Mouse (Mus musculus) CH12.LX (cell line): ENCODE measurements around the gene Prdx2. TPM values are rescaled to one million over a fixed set of nuclear protein-coding genes. Genes with fewer than 3 reads are reported as not detected.

Experiments
- DNase-seq: peaks from one replicate; pipeline ENCODE4 v3.0.0-alpha.2; 2013; ENCODE audit errors: extremely low read depth
- H3K27ac ChIP-seq: 2 replicates; pipeline ENCODE4 v1.5.1; 2012; ENCODE audit warnings: low read depth, mild to moderate bottlenecking, control low read depth, moderate library complexity; ENCODE audit not compliant: insufficient read depth
- H3K27me3 ChIP-seq: replicated peaks from 2 replicates; pipeline ENCODE3; 2012; ENCODE audit warnings: inconsistent platforms
- H3K36me3 ChIP-seq, 2 experiments: replicated peaks in 1 of 2; 2 replicates each; pipeline versions ENCODE3 to v1.6.1; 2012; ENCODE audit warnings: inconsistent platforms in 1 of 2, low read length in 1 of 2, mild to moderate bottlenecking in 1 of 2, mixed read lengths in 1 of 2, moderate library complexity in 1 of 2; ENCODE audit not compliant: control insufficient read depth in 1 of 2, insufficient read depth in 1 of 2
- H3K4me1 ChIP-seq, 2 experiments: 2 replicates each; pipeline ENCODE4 v1.6.1; 2012; ENCODE audit warnings: inconsistent platforms in 1 of 2, moderate library complexity in 1 of 2; ENCODE audit not compliant: insufficient read depth in 2 of 2, control insufficient read depth in 1 of 2
- H3K4me2 ChIP-seq: 2 replicates; pipeline ENCODE4 v1.6.1; 2012; ENCODE audit warnings: low read depth, mild to moderate bottlenecking, control low read depth; ENCODE audit not compliant: poor library complexity, insufficient read depth, severe bottlenecking
- H3K4me3 ChIP-seq, 3 experiments: fragments of 150-350 bp in 1 of 3; sonication (generic) in 1 of 3; replicated peaks in 1 of 3; 2 replicates each; pipeline versions ENCODE3 to v1.5.1; 2011 to 2012; ENCODE audit warnings: low read depth in 2 of 3, low read length in 2 of 3, mild to moderate bottlenecking in 2 of 3, moderate library complexity in 2 of 3, control low read depth in 1 of 3, improper control_type of control experiment in 1 of 3, inconsistent platforms in 1 of 3, mixed read lengths in 1 of 3; ENCODE audit not compliant: poor library complexity in 1 of 3
- H3K79me2 ChIP-seq: replicated peaks from 2 replicates; pipeline ENCODE4 v1.6.1; 2012; ENCODE audit warnings: mild to moderate bottlenecking, moderate library complexity; ENCODE audit not compliant: control insufficient read depth, poor library complexity, insufficient read depth, severe bottlenecking; ENCODE audit errors: extremely low read depth
- H3K9ac ChIP-seq: 2 replicates; pipeline ENCODE4 v1.6.1; 2012; ENCODE audit warnings: low read depth, mild to moderate bottlenecking, control low read depth, moderate library complexity; ENCODE audit not compliant: insufficient read depth
- H3K9me3 ChIP-seq: replicated peaks from 2 replicates; pipeline ENCODE3; 2012; ENCODE audit warnings: low read length, inconsistent platforms, mixed read lengths
- CHD2 ChIP-seq: IDR thresholded peaks from 2 replicates; pipeline ENCODE4 v1.6.1; 2011; ENCODE audit warnings: low read length, improper control_type of control experiment
- CTCF ChIP-seq, 2 experiments: IDR thresholded peaks in 1 of 2; conservative IDR thresholded peaks in 1 of 2; 2 replicates each; pipeline ENCODE4 v1.5.1; 2011 to 2012; ENCODE audit warnings: low read depth in 2 of 2, low read length in 2 of 2, improper control_type of control experiment in 1 of 2, inconsistent platforms in 1 of 2, mild to moderate bottlenecking in 1 of 2, moderate library complexity in 1 of 2
- E2F4 ChIP-seq: IDR thresholded peaks from 2 replicates; pipeline ENCODE4 v1.6.1; 2011; ENCODE audit warnings: low read depth, low read length, improper control_type of control experiment; ENCODE audit not compliant: insufficient replicate concordance
- ELF1 ChIP-seq: IDR thresholded peaks from 2 replicates; pipeline ENCODE4 v1.6.1; 2014; ENCODE audit warnings: low read depth, mild to moderate bottlenecking, inconsistent platforms, low read length, improper control_type of control experiment
- ETS1 ChIP-seq: conservative IDR thresholded peaks from 2 replicates; pipeline ENCODE4 v1.6.1; 2012; ENCODE audit warnings: low read depth, mild to moderate bottlenecking, inconsistent platforms, low read length, improper control_type of control experiment, moderate library complexity
- GABPA ChIP-seq: IDR thresholded peaks from 2 replicates; pipeline ENCODE4 v1.6.1; 2012; ENCODE audit warnings: low read depth, low read length, improper control_type of control experiment, inconsistent platforms; ENCODE audit not compliant: insufficient replicate concordance
- HCFC1 ChIP-seq: IDR thresholded peaks from 2 replicates; pipeline ENCODE4 v1.6.1; 2012; ENCODE audit warnings: low read depth, mild to moderate bottlenecking, inconsistent platforms, low read length, improper control_type of control experiment
- IRF4 ChIP-seq: IDR thresholded peaks from 2 replicates; pipeline ENCODE4 v1.6.1; 2014; ENCODE audit warnings: low read depth, mild to moderate bottlenecking, inconsistent platforms, low read length, improper control_type of control experiment
- JUND ChIP-seq: conservative IDR thresholded peaks from 2 replicates; pipeline ENCODE4 v1.6.1; 2011; ENCODE audit warnings: low read depth, low read length, improper control_type of control experiment
- MAX ChIP-seq: IDR thresholded peaks from 2 replicates; pipeline ENCODE4 v1.6.1; 2011; ENCODE audit warnings: low read length, improper control_type of control experiment
- MXI1 ChIP-seq: IDR thresholded peaks from 2 replicates; pipeline ENCODE4 v1.6.1; 2011; ENCODE audit warnings: mild to moderate bottlenecking, low read depth, low read length, improper control_type of control experiment
- RAD21 ChIP-seq: IDR thresholded peaks from 2 replicates; pipeline ENCODE4 v1.6.1; 2011; ENCODE audit warnings: low read depth, mild to moderate bottlenecking, low read length, improper control_type of control experiment, moderate library complexity
- SMC3 ChIP-seq: IDR thresholded peaks from 2 replicates; pipeline ENCODE4 v1.6.1; 2011; ENCODE audit warnings: low read depth, low read length, improper control_type of control experiment
- TBP ChIP-seq: conservative IDR thresholded peaks from 2 replicates; pipeline ENCODE4 v1.6.1; 2011; ENCODE audit warnings: low read depth, low read length, improper control_type of control experiment
- TCF12 ChIP-seq: IDR thresholded peaks from 2 replicates; pipeline ENCODE4 v1.6.1; 2014; ENCODE audit warnings: low read depth, mild to moderate bottlenecking, inconsistent platforms, low read length, improper control_type of control experiment
- USF2 ChIP-seq: conservative IDR thresholded peaks from 2 replicates; pipeline ENCODE4 v1.6.1; 2011; ENCODE audit warnings: low read depth, low read length, improper control_type of control experiment
- ZC3H11A ChIP-seq: IDR thresholded peaks from 2 replicates; pipeline ENCODE4 v1.6.1; 2012; ENCODE audit warnings: low read depth, mild to moderate bottlenecking, inconsistent platforms, low read length, improper control_type of control experiment
- ZKSCAN1 ChIP-seq: IDR thresholded peaks from 2 replicates; pipeline ENCODE4 v1.6.1; 2012; ENCODE audit warnings: low read depth, inconsistent platforms, low read length, improper control_type of control experiment, borderline replicate concordance
- ZNF384 ChIP-seq: IDR thresholded peaks from 2 replicates; pipeline ENCODE4 v1.6.1; 2012; ENCODE audit warnings: low read depth, low read length, improper control_type of control experiment, inconsistent platforms
- dilution Hi-C: fragments of 300-500 bp; cut with MboI; formaldehyde crosslinking; loops from 2 replicates; pipeline ENCODE4 v1.14.3; 2020; ENCODE audit warnings: low sequenced_read_pairs; ENCODE audit not compliant: extremely low pct_unique_long_range_greater_than_20kb, extremely low pct_ligation_motif_present
- in situ Hi-C: fragments of 300-500 bp; cut with MboI; formaldehyde crosslinking; loops from 3 replicates; pipeline ENCODE4 v1.14.3; 2019; ENCODE audit warnings: low sequenced_read_pairs, low pct_ligation_motif_present, low pct_unique_long_range_greater_than_20kb, mixed read lengths
- polyA plus RNA-seq: library from polyadenylated mRNA; unstranded; fragments of >175 nt; gene quantifications from 2 replicates; pipeline ENCODE4 v1.2.1, GENCODE M21; 2012; ENCODE audit warnings: low read depth; ENCODE audit not compliant: insufficient read length
- total RNA-seq, 2 experiments: library from RNA; depleted of rRNA; stranded (reverse); fragments of 300-350 nt in 1 of 2; fragments of >200 nt in 1 of 2; gene quantifications; 2 replicates each; pipeline ENCODE4 v1.2.3; 2012 to 2014

Prdx2 gene
- total and polyA plus RNA-seq, 3 experiments = 158 to 232 (median 218) TPM

DNA sequence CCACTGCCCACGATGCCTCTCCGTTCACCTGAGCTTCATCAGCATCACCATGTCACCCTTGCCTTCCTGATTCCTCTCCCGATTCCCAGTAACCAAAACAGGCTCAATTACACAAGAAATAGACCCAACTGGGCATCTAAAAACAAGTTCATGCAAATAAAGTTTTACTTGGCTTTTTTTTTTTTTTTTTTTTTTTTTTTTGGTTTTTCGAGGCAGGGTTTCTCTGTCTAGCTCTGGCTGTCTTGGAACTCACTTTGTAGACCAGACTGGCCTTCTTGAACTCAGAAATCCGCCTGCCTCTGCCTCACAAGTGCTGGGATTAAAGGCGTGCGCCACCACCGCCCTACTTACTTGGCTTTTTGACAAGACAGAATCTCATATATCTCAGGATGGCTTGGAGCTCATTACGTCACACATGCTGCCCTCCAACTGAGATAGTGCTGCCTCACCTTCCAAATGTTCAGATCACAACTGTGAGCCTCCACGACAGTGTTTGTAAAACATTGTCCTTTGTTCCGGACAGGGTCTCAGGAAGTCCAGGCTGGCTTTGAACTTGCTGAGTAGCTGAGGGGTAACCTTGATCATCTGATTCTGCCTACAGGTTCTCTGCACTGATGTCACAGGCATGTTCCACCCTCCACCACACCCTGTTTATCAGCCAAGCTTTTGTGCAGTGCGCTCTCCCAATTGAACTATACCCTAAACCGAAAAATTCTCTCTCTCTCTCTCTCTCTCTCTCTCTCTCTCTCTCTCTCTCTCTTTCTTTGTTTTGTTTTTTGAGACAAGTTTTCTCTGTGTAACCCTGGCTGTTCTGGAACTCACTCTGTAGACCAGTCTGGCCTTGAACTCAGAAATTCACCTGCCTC lies 31.5 kb upstream of the Prdx2 start:
- H3K4me2 ChIP-seq = peak overlapping the region; percentile 90
- no peak overlapping the region for H3K9ac ChIP-seq
- no peaks in the 10 kb centered on the region for H3K79me2 ChIP-seq
- peaks cover 78% of the 10 kb centered on the region for H3K27me3 ChIP-seq
- H3K4me3 ChIP-seq = no peak overlapping the region
- H3K4me1 ChIP-seq = peaks cover 21 to 22% of the 10 kb centered on the region in 2 experiments
- no peaks in the 10 kb centered on the region for H3K36me3 ChIP-seq
- TF ChIP-seq MAX = no peak
- peak; percentile 75 for TF ChIP-seq ZNF384
- no peak for TF ChIP-seq JUND
- TF ChIP-seq, all 38 proteins: peak for 1
- no peak for DNase-seq
- Histone ChIP-seq H3K27ac (no peak overlapping the region), H3K9me3 (no peaks in the 10 kb centered on the region)
- in situ Hi-C loops (no loop called here), dilution Hi-C loops (no loop called here)

DNA sequence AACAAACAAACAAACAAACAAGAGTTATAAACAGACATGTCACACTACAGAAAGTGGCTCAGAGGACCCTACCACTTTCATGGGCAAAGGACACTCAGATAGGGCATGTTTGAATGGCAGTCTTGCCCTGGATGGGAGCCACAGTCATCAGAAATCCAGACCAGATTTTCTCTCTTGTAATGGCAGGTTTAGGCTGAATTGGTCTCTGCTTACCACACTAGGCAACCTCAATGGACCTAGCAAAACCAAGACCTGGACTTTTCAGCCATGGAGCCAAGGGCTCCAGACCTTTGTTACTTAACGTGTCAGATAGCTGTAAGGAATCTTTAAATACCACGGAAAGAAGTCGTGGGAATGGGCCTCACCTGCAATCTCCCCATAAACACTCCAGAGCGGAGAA lies 25.7 kb upstream of the Prdx2 start:
- no peak for TF ChIP-seq USF2
- no peak for TF ChIP-seq HCFC1
- no peak for TF ChIP-seq RAD21
- no peak for TF ChIP-seq ZKSCAN1
- TF ChIP-seq SMC3 = no peak
- no peak for TF ChIP-seq E2F4
- TF ChIP-seq CHD2 = no peak
- TF ChIP-seq ELF1 = no peak
- no peak for TF ChIP-seq MXI1
- no peak for TF ChIP-seq TCF12
- no peak for TF ChIP-seq TBP
- no peak for TF ChIP-seq ETS1
- TF ChIP-seq CTCF (conservative IDR thresholded peaks at IDR 0.05 in 1 of 2, IDR thresholded peaks at IDR 0.05 in 1 of 2; ENCODE audit: low read depth in 2 of 2, low read length in 2 of 2) = no peak
- no peak for TF ChIP-seq ZC3H11A
- no peak for TF ChIP-seq GABPA
- no peak for TF ChIP-seq IRF4
- no peak for TF ChIP-seq MAX
- no peak overlapping the region for H3K9ac ChIP-seq
- no peaks in the 10 kb centered on the region for H3K36me3 ChIP-seq
- no peak for DNase-seq
- H3K9me3 ChIP-seq = peaks cover 2% of the 10 kb centered on the region
- H3K4me2 ChIP-seq = no peak overlapping the region
- H3K4me3 ChIP-seq = no peak overlapping the region
- in situ Hi-C loops = no loop called here
- peaks cover 69% of the 10 kb centered on the region for H3K27me3 ChIP-seq
- dilution Hi-C loops = no loop called here
- no peak overlapping the region for H3K27ac ChIP-seq
- peaks cover 0 to 7% of the 10 kb centered on the region in 2 experiments; a peak in 2 of 4 replicates for H3K4me1 ChIP-seq
- H3K79me2 ChIP-seq = no peaks in the 10 kb centered on the region
